Mouse (Mus musculus) skeletal muscle tissue, postnatal 0 days (tissue): ENCODE results near the gene C530008M17Rik. TPM values are rescaled to one million over a fixed set of nuclear protein-coding genes. Genes with fewer than 3 reads are reported as not detected.

Experiments used
- polyA plus RNA-seq: library from polyadenylated mRNA; unstranded; fragments of >200 nt; fragmentation: Nextera tagmentation; extraction: Ambion mirVana; gene quantifications from 2 replicates; pipeline ENCODE4 v1.2.1, GENCODE M21; 2015

Gene C530008M17Rik
- 6.3 and 6.6 TPM in 2 replicates for polyA plus RNA-seq

GRCm38 (mm10) chr5:76656212-76656611 is at the start of gene C530008M17Rik:
TSS of gene C530008M17Rik (plus strand) at chr5:76656512.

GRCm38 (mm10) chr5:76905405-76906154 is 249.3 kb downstream of the C530008M17Rik start, which contains the start of gene Aasdh:
TSS of gene Aasdh (minus strand) at chr5:76905514.

Other genes starting within 250 kb of the C530008M17Rik start
- 0.31 TPM in 1 of 2 replicates, not detected in the other for gene Gm7271, start 172.5 kb upstream of the C530008M17Rik start, polyA plus RNA-seq
- 10.2 and 10.8 TPM in 2 replicates for gene Exoc1, start 127.2 kb upstream of the C530008M17Rik start, polyA plus RNA-seq
- gene Cep135, start 67.8 kb upstream of the C530008M17Rik start, polyA plus RNA-seq = 1.5 and 1.8 TPM in 2 replicates
- gene Aasdh, start 249.0 kb downstream of the C530008M17Rik start, polyA plus RNA-seq = 5.6 and 7.0 TPM in 2 replicates